In the genomic region with DNA sequence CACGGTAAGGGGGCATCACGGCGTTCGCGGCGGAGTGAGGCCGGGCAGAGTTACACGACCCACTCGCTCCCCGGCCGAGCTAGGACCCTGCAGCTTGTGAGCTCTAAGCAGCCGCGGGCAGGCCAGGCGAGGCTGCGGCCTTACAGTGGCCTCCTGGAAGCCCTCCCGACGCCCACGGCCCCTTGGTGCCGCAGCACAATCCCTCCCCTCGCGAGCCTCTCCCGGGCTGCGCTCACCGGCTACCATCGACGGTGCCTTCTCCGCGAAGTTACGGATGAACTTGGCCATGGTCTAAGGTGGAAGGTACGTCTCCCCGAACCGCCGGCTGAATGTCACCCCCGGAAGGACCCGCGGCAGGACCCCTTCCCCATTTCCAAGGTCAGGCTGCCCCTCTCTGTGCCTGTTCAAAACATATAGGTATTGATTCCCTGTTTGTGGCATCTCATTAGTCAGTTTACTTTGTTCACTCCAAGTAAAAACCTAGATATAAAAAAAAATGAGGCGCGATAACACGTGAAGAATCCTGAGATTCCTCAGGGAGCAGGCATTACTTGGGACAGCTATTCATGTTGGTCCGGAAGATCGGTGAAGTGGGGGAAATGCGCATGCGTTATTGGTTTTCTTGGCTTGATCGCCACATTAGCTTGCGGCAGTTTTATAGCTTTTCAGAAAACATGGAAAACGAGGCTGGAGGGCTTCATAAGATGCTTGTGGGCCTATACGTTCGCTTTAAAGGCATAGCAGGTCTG, we compare ENCODE assay signal across 8 mouse cellular contexts. TPM values are rescaled to one million over a fixed set of nuclear protein-coding genes. Genes with fewer than 3 reads are reported as not detected.
DNase-seq lines count a peak whose midpoint lies in the region; ATAC-seq and TF ChIP-seq lines count a peak whose summit lies in the region.

Gene Atp5l, minus strand, starts transcription at position 369 of the 749 bp plus-strand sequence.

- under 1% methylated on average over 48 of the region's 48 CpGs for WGBS in heart, embryonic 12.5 days
- WGBS in kidney, postnatal 0 days, result 0% methylated on average over 48 of the region's 48 CpGs
- under 1% methylated on average over 48 of the region's 48 CpGs for WGBS in liver, embryonic 11.5 days
- WGBS in stomach, embryonic 14.5 days, result under 1% methylated on average over 48 of the region's 48 CpGs

- peaks cover 9% of the 10 kb centered on the region for H3K36me3 ChIP-seq in heart, embryonic 12.5 days
- H3K36me3 ChIP-seq in kidney, postnatal 0 days (ENCODE audit: insufficient read depth, low read length), result no peaks in the 10 kb centered on the region
- H3K36me3 ChIP-seq in liver, embryonic 11.5 days (ENCODE audit: control insufficient read depth, insufficient read depth, low read length), result peaks cover 2% of the 10 kb centered on the region; the same call in 1 of the 2 replicates
- no peaks in the 10 kb centered on the region; the same call in 1 of the 2 replicates for H3K36me3 ChIP-seq in stomach, embryonic 14.5 days (ENCODE audit: control insufficient read depth, insufficient read depth, low read length)

- DNase-seq in CD4-positive helper T cell, adult 2 months (ENCODE audit: low read depth, low spot score), result peak; percentile 90
- peak; percentile 95 for DNase-seq in brain, embryonic 18.5 days (ENCODE audit: low read depth, low spot score)
- peak; percentile 99 for DNase-seq in kidney, postnatal 0 days (ENCODE audit: low spot score)
- DNase-seq in liver, embryonic 11.5 days (ENCODE audit: low spot score), result peak; percentile 86
- DNase-seq in naive thymus-derived CD4-positive, alpha-beta T cell, adult 2 months (ENCODE audit: low read depth), result peak; percentile 97

- H3K4me2 ChIP-seq in heart, embryonic 12.5 days, result peak within 1 kb of the TSS; percentile 80
- peak within 1 kb of the TSS; percentile 74 for H3K4me2 ChIP-seq in kidney, postnatal 0 days (ENCODE audit: low read length)
- H3K4me2 ChIP-seq in liver, embryonic 11.5 days, result peak within 1 kb of the TSS; percentile 73
- H3K4me2 ChIP-seq in stomach, embryonic 14.5 days (replicated peaks; ENCODE audit: low read depth, low read length), result peak within 1 kb of the TSS; percentile 69

- no peaks in the 10 kb centered on the region for H3K27me3 ChIP-seq in heart, embryonic 12.5 days (replicated peaks)
- no peaks in the 10 kb centered on the region for H3K27me3 ChIP-seq in kidney, postnatal 0 days (ENCODE audit: insufficient read depth, low read length)
- no peaks in the 10 kb centered on the region for H3K27me3 ChIP-seq in liver, embryonic 11.5 days (replicated peaks; ENCODE audit: control insufficient read depth, insufficient read depth, low read length)
- H3K27me3 ChIP-seq in stomach, embryonic 14.5 days (ENCODE audit: control insufficient read depth, insufficient read depth, low read length), result no peaks in the 10 kb centered on the region

- H3K9me3 ChIP-seq in heart, embryonic 12.5 days (replicated peaks), result no peaks in the 10 kb centered on the region
- H3K9me3 ChIP-seq in kidney, postnatal 0 days (replicated peaks; ENCODE audit: low read length), result no peaks in the 10 kb centered on the region
- no peaks in the 10 kb centered on the region for H3K9me3 ChIP-seq in liver, embryonic 11.5 days (ENCODE audit: control insufficient read depth, low read length)
- H3K9me3 ChIP-seq in stomach, embryonic 14.5 days (ENCODE audit: control insufficient read depth, low read depth, low read length), result no peaks in the 10 kb centered on the region

- peak within 1 kb of the TSS; percentile 99 for H3K9ac ChIP-seq in heart, embryonic 12.5 days
- H3K9ac ChIP-seq in kidney, postnatal 0 days (ENCODE audit: low read depth, low read length), result peak within 1 kb of the TSS; percentile 97
- peak within 1 kb of the TSS; percentile 84 for H3K9ac ChIP-seq in liver, embryonic 11.5 days (ENCODE audit: low read depth, low read length)
- H3K9ac ChIP-seq in stomach, embryonic 14.5 days (replicated peaks; ENCODE audit: low read depth, low read length), result peak within 1 kb of the TSS; percentile 92

- peaks cover 4% of the 10 kb centered on the region; the same call in 1 of the 2 replicates for H3K4me1 ChIP-seq in heart, embryonic 12.5 days (replicated peaks)
- H3K4me1 ChIP-seq in kidney, postnatal 0 days (replicated peaks; ENCODE audit: insufficient read depth, low read length), result no peaks in the 10 kb centered on the region; the same call in 1 of the 2 replicates
- H3K4me1 ChIP-seq in liver, embryonic 11.5 days (replicated peaks; ENCODE audit: control insufficient read depth, insufficient read depth, low read length), result no peaks in the 10 kb centered on the region
- peaks cover 4% of the 10 kb centered on the region; the same call in 1 of the 2 replicates for H3K4me1 ChIP-seq in stomach, embryonic 14.5 days (ENCODE audit: control insufficient read depth, insufficient read depth, low read length)

- TF ChIP-seq CTCF in kidney, postnatal 0 days (IDR thresholded peaks at IDR 0.05; ENCODE audit: low read depth), result no peak

- peak within 1 kb of the TSS; percentile 94 for H3K27ac ChIP-seq in heart, embryonic 12.5 days (ENCODE audit: poor library complexity, severe bottlenecking)
- H3K27ac ChIP-seq in kidney, postnatal 0 days, result peak within 1 kb of the TSS; percentile 95
- H3K27ac ChIP-seq in liver, embryonic 11.5 days (ENCODE audit: low read depth, low read length), result peak within 1 kb of the TSS; percentile 79
- peak within 1 kb of the TSS; percentile 83 for H3K27ac ChIP-seq in stomach, embryonic 14.5 days (ENCODE audit: low read length)

- peak within 1 kb of the TSS; percentile 97 for H3K4me3 ChIP-seq in heart, embryonic 12.5 days
- H3K4me3 ChIP-seq in kidney, postnatal 0 days (replicated peaks; ENCODE audit: low read depth, low read length), result peak within 1 kb of the TSS; percentile 99
- H3K4me3 ChIP-seq in liver, embryonic 11.5 days (ENCODE audit: low read depth, low read length), result peak within 1 kb of the TSS; percentile 92
- peak within 1 kb of the TSS; percentile 93 for H3K4me3 ChIP-seq in stomach, embryonic 14.5 days (ENCODE audit: low read depth, low read length)

- ATAC-seq in erythroid progenitor cell, adult 5-6 weeks (replicated peaks; ENCODE audit: low FRiP score, poor library complexity, severe bottlenecking), result peak; percentile 85
- ATAC-seq in heart, embryonic 12.5 days (ENCODE audit: insufficient number of reproducible peaks, low FRiP score), result peak; percentile 88
- ATAC-seq in kidney, postnatal 0 days (replicated peaks; ENCODE audit: low FRiP score, low read depth), result peak; percentile 77
- ATAC-seq in liver, embryonic 11.5 days (replicated peaks; ENCODE audit: low FRiP score), result peak; percentile 79
- peak; percentile 82 for ATAC-seq in stomach, embryonic 14.5 days (ENCODE audit: insufficient number of reproducible peaks, insufficient read depth, low FRiP score, low read depth)

RNA-seq across cellular contexts. Expression of gene Atp5l, which starts in this region (rescaled TPM):
- 236 and 252 TPM in 2 replicates for total RNA-seq in erythroid progenitor cell, adult 5-6 weeks (2015; ENCODE audit: low replicate concordance)
- 17.0 and 145 TPM in 2 replicates for total RNA-seq in erythroid progenitor cell, adult 5-6 weeks (2017; ENCODE audit: low replicate concordance)
- 924 and 963 TPM in 2 replicates for polyA plus RNA-seq in heart, embryonic 12.5 days (2016; fragmentation: Nextera tagmentation; extraction: Ambion mirVana)
- polyA plus RNA-seq in kidney, postnatal 0 days (2015; fragmentation: Nextera tagmentation; extraction: Ambion mirVana), result 1,237 and 1,429 TPM in 2 replicates
- polyA plus RNA-seq in liver, embryonic 11.5 days (2014; fragmentation: Nextera tagmentation; extraction: Ambion mirVana), result 671 and 713 TPM in 2 replicates
- 667 and 745 TPM in 2 replicates for polyA plus RNA-seq in stomach, embryonic 14.5 days (2014; fragmentation: Nextera tagmentation; extraction: Ambion mirVana)

Comparison
In these comparisons a context has a peak if more than half of its experiments do, and no peak if none do; other contexts are left out.
1. Peak in every context shown above with its lines: DNase-seq, ATAC-seq, H3K4me3 ChIP-seq and H3K27ac ChIP-seq.